Mouse (Mus musculus) frontal cortex, adult 2 months (tissue): Measurements from ENCODE around the gene Olfr910. TPM values are rescaled to one million over a fixed set of nuclear protein-coding genes. Genes with fewer than 3 reads are reported as not detected.

Experiments used
- DNase-seq, 2 experiments: peaks; one replicate each; pipeline ENCODE4 v3.0.0; 2022; ENCODE audit warnings: low spot score in 1 of 2; ENCODE audit errors: extremely low spot score in 1 of 2
- polyA plus RNA-seq: library from polyadenylated mRNA; depleted of rRNA; stranded (reverse); fragments of >200 nt; gene quantifications from 2 replicates; pipeline ENCODE4 v1.2.3, GENCODE M21; 2012; rRNA removed

Olfr910 gene
- polyA plus RNA-seq, result not detected in 2 replicates

GRCm38 (mm10) chr9:38537549-38537948 lies at the start of gene Olfr910:
TSS of gene Olfr910 (plus strand) at chr9:38537849.
- DNase-seq, result no peak

DNA sequence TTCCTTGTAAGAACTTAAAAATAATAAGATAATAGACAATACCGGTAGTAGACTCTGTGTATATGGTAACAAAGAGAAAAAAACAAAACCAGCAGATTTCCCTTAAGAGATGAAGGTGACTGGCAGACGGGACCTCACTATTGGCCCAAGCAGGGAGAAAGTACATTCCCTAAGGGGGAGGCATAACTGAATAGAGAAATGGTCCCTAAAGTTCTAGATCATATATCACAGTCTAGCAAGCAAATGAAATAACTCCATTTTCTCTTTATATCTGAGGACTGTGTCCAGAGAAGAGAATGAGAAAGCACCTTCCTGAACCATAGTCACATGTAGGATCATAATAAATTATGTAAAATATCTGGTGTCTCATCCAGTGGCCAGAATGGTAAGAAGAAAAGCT lies 42.1 kb upstream of the Olfr910 start, which contains the start of gene Olfr907:
TSS of gene Olfr907 (plus strand) at position 301 of the 400 bp plus-strand sequence.
- DNase-seq, result no peak

- no peak for DNase-seq
Observed at GRCm38 (mm10) chr9:38512353-38512752, 25.3 kb upstream of the Olfr910 start.

DNA sequence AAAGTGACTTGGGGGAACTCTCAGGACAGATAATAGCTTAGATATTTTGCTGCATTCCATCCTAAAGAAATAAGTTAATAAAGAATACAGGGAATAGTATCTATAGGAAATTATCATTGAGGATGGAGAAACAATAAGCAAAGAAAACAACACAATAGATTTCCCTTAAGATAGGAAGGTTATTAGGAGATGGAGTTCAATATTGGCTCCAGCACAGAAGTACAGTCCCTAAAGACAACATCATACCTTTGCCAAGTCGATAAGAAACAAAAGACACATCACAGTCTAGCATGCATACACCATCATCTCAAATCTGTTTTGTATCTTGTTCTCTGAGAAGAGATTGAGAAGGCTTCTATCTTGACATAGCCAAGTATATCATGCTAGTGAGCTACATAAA lies 16.4 kb upstream of the Olfr910 start, which contains the start of gene Olfr911-ps1:
TSS of gene Olfr911-ps1 (plus strand) at position 301 of the 400 bp plus-strand sequence.
- DNase-seq, result no peak

GRCm38 (mm10) chr9:38579878-38580277 lies 42.2 kb downstream of the Olfr910 start, which contains the start of gene Olfr912:
TSS of gene Olfr912 (plus strand) at chr9:38580178.
- DNase-seq, result no peak

Other genes starting within 250 kb of the Olfr910 start
- not detected in 2 replicates for gene Olfr896-ps1, start 246.7 kb upstream of the Olfr910 start, polyA plus RNA-seq
- gene Olfr25, start 208.8 kb upstream of the Olfr910 start, polyA plus RNA-seq, result not detected in 2 replicates
- gene Olfr898, start 189.4 kb upstream of the Olfr910 start, polyA plus RNA-seq, result not detected in 2 replicates
- not detected in 2 replicates for gene Olfr250, start 171.0 kb upstream of the Olfr910 start, polyA plus RNA-seq
- gene Olfr251, start 160.8 kb upstream of the Olfr910 start, polyA plus RNA-seq, result not detected in 2 replicates
- not detected in 2 replicates for gene Olfr147, start 136.2 kb upstream of the Olfr910 start, polyA plus RNA-seq
- not detected in 2 replicates for gene Olfr901, start 108.4 kb upstream of the Olfr910 start, polyA plus RNA-seq
- gene Olfr902, start 90.2 kb upstream of the Olfr910 start, polyA plus RNA-seq, result not detected in 2 replicates
- gene Olfr904, start 74.7 kb upstream of the Olfr910 start, polyA plus RNA-seq, result not detected in 2 replicates
- not detected in 2 replicates for gene Olfr905, start 66.7 kb upstream of the Olfr910 start, polyA plus RNA-seq
- gene Olfr906, start 50.8 kb upstream of the Olfr910 start, polyA plus RNA-seq, result not detected in 2 replicates
- not detected in 2 replicates for gene Olfr907, start 42.0 kb upstream of the Olfr910 start, polyA plus RNA-seq
- not detected in 2 replicates for gene Olfr911-ps1, start 16.3 kb upstream of the Olfr910 start, polyA plus RNA-seq
- gene Olfr912, start 42.3 kb downstream of the Olfr910 start, polyA plus RNA-seq, result not detected in 2 replicates
- not detected in 2 replicates for gene Olfr913, start 54.9 kb downstream of the Olfr910 start, polyA plus RNA-seq
- not detected in 2 replicates for gene Olfr914, start 67.3 kb downstream of the Olfr910 start, polyA plus RNA-seq
- gene Olfr916, start 122.0 kb downstream of the Olfr910 start, polyA plus RNA-seq, result not detected in 2 replicates
- gene Olfr917, start 128.0 kb downstream of the Olfr910 start, polyA plus RNA-seq, result not detected in 2 replicates
- gene Olfr918, start 136.8 kb downstream of the Olfr910 start, polyA plus RNA-seq, result not detected in 2 replicates
- gene Olfr919, start 165.8 kb downstream of the Olfr910 start, polyA plus RNA-seq, result 0.11 TPM in 1 of 2 replicates, not detected in the other
- 7.5 and 9.8 TPM in 2 replicates for gene Vwa5a, start 180.4 kb downstream of the Olfr910 start, polyA plus RNA-seq
- 0.18 and 0.19 TPM in 2 replicates for gene Olfr920, start 214.4 kb downstream of the Olfr910 start, polyA plus RNA-seq
- 0.06 and 0.08 TPM in 2 replicates for gene Olfr921, start 235.2 kb downstream of the Olfr910 start, polyA plus RNA-seq